Mouse (Mus musculus) megakaryocyte, embryonic 14.5 days (primary cell): ENCODE results near the gene Adgrb3.

Experiments used
- FLI1 ChIP-seq: IDR thresholded peaks from 2 replicates; pipeline ENCODE4 v1.6.1; 2012; ENCODE audit warnings: low read length, inconsistent platforms, mixed read lengths
- GATA1 ChIP-seq: IDR thresholded peaks from 3 replicates; pipeline ENCODE4 v1.6.1; 2012; ENCODE audit warnings: mixed read lengths, low read length, inconsistent platforms, borderline replicate concordance

DNA sequence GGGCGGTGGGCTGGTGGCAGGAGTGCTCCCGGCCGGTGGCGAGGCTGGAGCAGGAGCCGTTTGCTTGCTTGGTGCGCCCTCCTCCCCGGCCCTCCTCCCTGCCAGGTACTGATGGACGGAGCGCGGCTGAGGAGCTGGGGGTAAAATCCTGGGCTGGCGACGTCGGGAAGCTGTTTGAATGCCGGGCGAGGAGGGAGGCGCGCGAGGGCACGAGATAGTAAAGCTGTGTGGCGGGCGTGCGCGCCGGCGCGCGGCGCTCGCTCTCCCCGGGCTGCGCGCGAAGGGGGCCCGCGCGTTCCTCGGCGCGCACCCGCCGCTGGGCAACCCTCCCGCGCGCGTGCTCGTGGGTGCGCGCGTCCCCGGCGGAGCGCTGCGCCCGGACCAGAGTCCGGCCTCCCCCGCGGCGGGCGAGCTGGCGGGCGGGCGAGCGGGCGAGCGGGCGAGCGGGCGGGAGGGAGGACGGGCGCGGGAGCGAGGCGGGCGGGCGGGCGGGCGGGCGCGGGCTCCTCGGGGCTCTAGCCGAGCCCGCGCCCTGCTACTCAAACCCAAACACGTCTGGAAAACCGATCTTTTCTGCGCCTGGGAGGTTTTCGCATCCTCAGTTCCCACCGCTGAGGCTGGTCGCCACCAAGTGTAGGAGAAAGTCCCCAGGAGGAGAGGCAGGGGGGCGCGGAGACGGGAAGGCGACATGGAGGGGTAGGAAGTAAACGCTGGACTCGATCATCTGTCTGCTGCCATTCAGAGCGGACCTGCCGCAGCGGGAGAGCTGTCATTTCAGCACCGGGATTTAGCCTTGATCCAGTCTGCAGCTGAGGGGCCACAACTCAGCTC is 629 bp upstream of the Adgrb3 start:
- TF ChIP-seq GATA1 (no peak), FLI1 (no peak)
